Mouse (Mus musculus): ENCODE data around the gene Aldh9a1.

Gene Aldh9a1

DNA sequence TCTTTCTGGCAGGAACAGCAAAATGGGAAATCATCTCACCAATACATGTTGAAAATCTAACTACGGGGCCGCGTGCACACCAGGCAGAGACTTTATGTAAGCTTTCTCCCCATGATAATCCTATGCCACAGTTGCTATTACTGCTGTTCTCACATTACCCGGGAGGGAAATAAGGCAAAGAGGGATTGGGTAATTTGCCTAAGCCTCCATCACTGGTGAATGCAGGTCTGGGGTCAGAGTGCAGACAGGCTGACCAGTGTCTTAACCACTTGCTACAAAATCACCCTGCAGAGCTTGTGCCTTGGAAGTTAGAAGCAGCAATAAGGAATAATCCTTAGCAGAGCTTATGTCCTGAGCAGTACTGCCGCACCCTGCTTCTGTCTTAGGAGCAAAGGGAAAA lies 35.8 kb downstream of the Aldh9a1 start:
- WGBS: 71% methylated on average over 5 of the region's 5 CpGs

DNA sequence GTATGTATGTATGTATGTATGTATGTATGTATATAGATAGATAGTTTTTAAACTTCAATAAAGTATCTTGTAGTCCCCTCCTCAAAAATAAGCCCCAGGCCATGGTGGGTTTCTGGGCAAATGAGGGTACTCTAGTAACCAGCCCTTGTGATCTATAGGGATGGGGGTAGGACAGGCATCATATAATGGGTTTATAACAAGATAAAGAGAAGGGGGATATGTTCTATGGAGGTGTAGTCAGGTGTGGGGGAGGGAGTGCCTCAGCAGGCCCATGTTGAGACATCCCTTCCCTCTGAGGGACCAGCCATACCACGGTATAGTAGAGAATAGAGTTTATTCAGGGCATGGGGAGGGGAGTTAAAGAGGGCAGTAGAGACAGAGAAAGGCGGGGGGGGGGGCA lies 36.7 kb downstream of the Aldh9a1 start:
- WGBS: 66% methylated on average over 2 of the region's 2 CpGs

DNA sequence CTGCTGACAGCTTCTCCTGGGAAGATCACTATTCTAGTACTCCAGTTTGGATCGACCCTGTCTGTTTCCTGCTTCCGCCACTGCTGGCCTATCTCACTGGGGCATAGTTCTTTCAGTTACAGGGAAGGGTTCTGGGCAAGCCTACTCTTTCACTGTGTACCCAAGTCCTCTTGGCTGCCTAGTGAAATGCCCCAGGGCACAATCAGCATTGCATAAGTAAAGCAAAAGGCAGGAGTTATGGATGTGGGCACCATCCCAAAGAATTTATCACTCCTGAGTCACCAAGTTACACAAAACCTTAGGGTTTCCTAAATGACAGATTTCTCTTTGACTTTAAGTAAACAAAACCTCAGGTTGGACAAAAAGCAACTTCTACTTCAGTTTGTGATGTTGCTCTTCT lies 37.5 kb downstream of the Aldh9a1 start:
- WGBS: 75% methylated on average over 2 of the region's 2 CpGs

DNA sequence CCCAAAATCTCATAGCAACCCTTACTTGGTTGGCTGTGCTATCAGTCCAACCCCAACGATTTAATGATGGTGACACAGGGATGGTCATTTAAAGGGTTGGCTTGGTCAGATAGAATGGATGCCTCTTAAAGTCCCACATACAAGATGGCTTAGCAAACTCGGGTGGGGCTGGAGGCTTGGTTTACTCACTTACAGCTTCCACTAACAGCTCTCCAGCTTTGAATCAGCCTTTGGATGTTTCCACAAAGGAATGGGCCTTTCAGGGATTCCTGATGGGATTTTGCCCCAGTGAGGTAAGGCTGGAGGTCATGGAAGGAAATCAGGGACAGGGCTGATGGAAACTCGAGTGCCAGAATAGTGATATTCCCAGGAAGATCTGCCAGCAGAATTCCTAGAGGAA lies 38.0 kb downstream of the Aldh9a1 start:
- 83% methylated on average over 3 of the region's 3 CpGs for WGBS

DNA sequence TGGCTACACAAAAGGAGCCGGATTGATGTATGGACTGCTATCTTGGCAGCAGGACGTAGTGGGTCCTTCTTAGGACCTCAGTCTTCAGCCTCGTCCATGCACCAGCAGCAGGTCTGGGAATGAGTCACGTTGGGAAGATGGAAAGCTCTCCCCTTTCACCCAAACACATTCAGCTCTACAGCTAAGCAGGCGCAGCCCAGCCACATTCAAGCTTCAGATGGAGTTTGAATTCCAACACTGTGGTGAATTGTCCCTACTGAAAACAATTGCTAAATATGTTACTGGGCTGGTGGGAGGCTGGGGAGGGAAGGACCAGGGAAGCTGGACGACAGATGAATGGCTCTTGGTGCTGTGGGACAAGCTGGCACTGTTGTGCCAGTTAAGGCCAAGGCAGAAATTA lies 38.8 kb downstream of the Aldh9a1 start:
- 65% methylated on average over 6 of the region's 6 CpGs for WGBS

DNA sequence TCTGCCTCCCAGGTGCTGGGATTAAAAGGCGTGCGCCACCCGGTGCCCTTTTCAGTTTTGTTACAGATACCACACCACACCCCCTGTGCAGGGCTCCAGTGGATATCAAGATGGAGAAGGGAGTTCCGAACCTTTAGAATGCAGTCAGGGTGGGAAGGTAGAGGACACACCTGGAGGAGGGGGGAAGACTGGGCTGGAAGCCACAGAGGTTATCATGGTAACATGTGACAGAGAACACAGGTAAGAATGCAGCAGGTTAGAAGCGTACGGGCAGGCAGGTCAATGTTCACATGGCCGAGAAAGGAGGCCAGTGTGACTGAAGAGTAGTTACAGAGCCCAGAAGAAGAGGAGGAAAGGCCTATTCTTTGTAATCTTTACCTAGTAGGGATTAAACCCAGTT lies 39.8 kb downstream of the Aldh9a1 start:
- WGBS: 93% methylated on average over 7 of the region's 7 CpGs

DNA sequence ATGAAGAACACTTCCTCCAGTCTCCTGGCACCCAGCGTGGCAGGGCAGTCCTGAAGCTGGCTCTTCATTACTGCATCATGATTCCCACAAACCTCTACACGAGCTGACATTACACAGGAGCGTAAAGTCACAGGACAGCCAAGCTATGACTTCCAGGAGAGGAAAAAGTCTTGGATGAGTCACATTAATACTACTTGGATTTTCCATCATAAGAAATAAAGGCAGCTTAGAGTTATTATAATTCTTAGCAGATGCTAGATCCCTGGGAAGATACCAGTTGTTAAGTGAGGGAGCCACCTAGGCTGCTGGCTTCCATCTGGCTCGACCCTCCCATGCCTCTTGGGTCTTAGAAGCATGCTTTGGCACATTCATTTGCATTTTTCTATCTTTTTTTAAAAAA lies 40.6 kb downstream of the Aldh9a1 start:
- WGBS: 69% methylated on average over 4 of the region's 4 CpGs

DNA sequence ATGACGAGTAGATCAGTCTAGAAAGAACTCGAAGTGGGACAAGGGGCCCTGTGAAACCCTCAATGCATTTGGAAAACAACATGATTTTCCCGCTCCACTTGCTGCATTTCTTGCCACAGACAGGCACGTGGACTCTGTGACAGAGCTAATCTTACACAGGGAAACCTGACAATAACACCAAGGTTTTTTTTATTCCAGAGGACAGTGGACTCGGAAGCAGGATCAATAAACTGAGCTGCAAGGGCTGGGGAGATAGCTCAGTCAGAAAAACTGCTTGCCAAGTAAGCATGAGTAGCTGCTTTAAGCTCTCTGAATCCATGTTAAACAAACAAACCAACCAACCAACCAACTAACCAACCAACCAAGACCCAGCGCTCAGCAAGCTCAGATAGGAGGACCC lies 41.5 kb downstream of the Aldh9a1 start:
- 76% methylated on average over 6 of the region's 6 CpGs for WGBS

DNA sequence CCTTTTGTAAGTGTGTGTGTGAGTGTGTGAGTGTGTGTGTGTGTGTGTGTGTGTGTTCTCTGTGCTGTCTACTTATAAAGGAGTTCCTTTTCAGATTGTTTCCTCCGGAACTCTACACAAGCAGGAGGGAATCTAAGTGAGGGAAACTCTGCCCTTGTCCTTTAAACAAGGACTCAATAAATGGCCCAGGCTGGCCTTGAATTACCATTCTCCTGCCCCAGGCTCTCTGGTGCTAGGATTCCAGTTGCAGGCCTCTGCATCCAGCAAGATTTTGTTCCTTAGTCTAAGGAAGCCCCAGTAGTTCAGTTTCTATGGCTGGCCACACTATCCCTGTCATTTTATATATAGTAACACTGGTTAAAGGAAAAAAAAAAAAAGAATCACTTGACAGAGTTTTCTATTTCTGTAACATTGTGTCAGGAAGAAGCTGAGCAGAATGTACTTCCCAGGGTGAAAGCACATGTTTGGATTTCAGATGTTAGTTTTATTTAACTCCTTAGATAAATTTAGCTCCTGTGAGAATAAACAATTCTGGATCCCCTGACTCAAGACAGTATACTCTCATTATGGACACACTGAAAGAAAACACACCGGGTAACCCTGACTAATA lies 42.3 kb downstream of the Aldh9a1 start:
- WGBS: 31% methylated on average over 2 of the region's 2 CpGs

DNA sequence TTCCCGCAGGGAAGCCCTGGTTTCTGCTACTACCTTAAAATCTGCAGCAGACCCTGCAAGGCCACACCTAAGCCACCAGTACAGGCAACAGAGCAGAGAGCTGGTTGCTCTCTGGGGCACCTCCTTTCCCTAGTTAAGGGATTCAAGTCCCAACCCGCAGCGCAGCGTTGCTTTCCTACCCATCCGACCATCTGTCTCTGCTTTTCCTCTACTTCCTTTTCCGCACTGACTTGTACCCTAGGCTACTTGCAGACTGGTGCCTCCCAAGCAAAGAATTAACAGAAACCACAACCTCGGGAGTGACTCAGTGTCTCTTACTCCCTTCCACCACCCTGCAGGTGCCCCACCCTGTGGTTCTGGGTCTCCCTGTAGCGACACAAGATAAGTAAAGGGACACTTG lies 42.9 kb downstream of the Aldh9a1 start:
- WGBS: 10% methylated on average over 8 of the region's 8 CpGs

DNA sequence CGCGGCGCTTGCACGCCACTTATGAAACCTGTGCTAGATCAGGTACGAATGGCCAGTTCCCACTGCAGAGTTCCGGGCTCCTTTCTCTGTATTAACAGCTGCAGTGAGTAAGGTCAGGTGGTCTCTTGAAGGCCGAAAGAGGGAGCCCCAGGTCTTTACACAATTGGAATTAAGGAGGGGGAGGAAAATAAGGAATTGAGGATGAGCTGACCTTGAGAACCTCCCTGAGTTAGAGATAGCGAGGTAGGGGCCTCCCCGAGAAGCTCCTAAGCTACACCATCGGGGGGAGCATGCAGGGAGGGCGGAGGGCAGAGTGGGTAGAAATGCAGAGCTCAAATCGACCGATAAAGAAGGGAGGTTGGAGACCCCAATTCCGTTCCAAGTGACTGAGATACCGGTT lies 43.5 kb downstream of the Aldh9a1 start:
- WGBS: under 1% methylated on average over 15 of the region's 15 CpGs

DNA sequence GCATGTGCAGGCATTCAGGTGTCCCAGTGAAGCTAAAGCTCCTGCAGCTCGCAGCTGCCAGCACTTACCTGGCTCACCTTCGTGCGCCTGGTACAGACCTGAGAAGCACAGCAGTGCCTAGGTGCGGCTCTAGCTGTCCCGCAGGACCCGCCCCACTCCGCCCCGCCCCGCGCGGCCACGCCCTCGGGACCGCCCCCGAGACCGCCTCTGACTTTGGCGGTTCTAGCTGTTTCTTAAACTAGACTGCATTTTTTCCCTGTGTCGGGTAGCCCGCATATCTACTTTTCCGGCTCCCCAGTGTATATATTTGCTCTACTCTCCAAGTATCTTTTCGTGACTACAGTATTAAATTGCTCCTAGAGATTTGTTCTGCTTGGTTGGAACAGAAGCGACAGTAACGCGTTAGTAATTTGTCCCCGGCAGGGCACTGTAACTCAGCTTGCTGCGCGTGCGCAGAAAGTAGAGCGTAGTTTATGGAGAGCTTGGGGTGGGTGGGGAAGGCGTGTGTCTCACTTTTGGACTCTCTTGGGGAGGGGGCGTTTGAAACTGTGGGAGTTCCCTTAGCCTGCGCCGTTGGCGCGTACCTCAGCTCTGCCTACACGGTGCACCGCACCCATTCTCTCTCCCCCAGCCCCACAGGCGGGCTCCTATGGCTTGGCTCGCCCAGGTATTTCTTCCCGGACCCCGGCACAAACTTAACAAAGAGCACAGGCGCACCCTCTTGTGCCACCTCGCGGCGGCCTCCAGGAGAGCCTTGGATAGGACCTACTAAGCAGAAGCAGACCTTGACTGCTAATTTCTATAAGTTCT lies 44.1 kb downstream of the Aldh9a1 start, which contains the start of gene Mgst3:
Gene Mgst3 (minus strand): TSS at position 159 of the 810 bp plus-strand sequence.
- 1% methylated on average over 45 of the region's 45 CpGs for WGBS

DNA sequence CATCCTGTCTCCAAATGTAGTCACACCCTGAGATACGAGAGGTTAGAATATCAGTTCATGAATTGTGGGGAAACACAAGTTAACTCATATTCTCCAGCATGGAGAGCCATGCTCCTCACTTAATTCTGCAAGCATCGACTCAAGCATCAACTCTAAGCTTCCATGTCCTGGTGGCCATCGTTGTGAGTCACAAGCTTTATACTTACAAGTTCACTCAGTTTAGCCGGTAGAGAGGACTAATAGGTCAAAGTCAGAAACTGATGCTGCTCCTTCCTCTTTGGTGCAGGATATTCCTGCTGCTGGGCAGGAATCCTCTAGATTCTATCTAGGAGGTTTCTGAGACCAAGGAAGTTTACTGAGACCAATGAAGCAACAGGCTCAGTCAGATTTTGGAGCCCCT lies 55.4 kb downstream of the Aldh9a1 start:
- 90% methylated on average over 4 of the region's 4 CpGs for WGBS

DNA sequence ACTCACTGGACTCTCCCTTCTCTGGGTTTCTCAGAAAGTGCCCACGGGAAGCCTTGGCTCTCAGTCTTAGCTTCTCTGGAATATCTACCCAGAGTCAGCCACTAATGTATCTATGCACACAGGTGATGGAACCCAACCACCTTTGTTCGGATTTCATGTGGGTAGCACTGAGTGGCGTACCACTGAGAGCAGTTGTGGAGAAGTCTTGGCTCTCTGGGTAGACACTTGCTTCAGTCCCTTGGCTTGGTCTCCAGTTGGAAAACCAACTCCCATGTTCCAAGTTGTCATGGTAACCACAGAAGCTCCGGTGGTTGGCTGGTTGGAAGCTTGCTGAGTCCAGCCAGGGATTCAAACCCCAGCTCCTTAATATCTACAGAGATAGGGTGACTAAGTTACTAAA lies 59.8 kb downstream of the Aldh9a1 start:
- 59% methylated on average over 4 of the region's 4 CpGs for WGBS

DNA sequence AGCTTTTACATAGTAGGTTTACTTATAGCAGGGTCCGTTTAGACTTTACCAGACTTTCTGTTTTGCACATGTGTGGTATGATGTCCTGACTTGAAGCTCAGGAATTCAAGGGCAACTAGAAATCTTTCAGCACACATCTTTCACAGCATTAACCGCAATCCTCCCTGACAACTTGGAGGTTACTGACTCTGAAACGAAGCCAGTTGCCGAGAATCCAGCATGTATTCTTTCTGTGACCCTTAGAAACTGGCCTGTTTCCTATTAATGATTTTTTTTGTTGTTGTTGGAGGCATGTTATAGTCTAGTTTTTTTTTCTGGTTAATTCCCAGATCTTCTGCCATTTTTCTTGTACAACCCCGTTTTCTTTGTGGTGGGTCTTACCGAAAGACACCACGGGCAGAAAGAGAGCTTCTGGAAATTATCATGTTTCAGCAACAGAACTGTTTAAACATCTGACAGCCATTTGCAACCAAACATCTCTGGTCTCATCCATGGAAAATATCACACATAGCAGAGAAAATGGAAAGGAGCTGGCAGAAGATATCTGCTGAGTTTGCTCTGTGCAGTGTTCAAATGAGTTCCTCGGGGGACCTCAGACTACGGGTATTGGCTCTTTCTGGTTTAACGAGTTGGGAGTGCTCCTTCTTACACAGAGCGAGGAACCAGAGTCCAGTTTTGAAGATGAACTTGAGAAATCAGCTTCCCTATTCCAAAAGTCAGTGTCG lies 62.4 kb downstream of the Aldh9a1 start:
- 79% methylated on average over 12 of the region's 12 CpGs for WGBS

DNA sequence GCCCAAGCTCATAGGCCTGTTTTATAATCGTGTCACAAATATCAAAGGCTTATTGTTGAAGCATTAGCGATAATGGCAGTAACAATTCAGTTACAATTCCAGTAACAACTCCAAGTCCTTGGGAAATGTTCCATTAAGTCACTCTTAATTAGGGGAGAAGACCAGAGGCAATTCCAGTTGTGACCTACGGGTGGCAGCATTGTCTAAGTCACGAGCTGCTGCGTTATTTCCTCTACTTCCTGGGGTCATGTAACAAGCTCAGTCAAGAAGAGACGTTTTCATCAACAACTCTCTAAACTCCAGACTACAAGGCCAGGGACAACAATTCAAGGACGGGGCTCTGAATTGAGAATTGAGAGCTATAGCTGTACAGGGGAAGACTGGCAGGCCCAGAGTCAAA lies 65.1 kb downstream of the Aldh9a1 start:
- WGBS: 3% methylated on average over 7 of the region's 7 CpGs
